Mouse (Mus musculus) kidney, adult 11 months (tissue): ENCODE measurements at regions not wholly inside any gene's neighbourhood (a gene's known extent, or its start where the extent isn't known, plus 50 kb on each side); places are given as distances from the start of the nearest gene placed in this dataset.

ENCODE experiments used
- DNase-seq: peaks from one replicate; pipeline ENCODE4 v3.0.0; 2022

DNA sequence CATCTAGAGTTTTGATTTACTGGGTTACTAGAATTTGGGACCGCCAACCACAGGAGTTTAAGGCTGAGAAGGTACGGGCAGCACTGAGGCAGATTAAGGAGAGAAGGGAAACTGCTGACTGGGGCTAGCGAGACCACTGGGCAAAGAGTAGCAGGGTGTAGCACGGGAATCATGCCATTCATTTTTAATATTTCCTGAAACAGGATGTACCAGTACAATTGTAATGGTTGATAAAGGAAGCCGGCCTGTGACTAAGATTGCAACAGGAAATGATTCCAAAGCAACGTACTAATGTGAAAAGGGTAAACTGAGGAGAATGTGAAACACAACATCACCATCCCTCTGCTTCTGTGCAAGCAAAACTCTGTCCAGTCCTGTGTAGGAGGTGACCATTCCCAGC lies 118.3 kb upstream of the Ift57 start:
- DNase-seq: no peak

DNA sequence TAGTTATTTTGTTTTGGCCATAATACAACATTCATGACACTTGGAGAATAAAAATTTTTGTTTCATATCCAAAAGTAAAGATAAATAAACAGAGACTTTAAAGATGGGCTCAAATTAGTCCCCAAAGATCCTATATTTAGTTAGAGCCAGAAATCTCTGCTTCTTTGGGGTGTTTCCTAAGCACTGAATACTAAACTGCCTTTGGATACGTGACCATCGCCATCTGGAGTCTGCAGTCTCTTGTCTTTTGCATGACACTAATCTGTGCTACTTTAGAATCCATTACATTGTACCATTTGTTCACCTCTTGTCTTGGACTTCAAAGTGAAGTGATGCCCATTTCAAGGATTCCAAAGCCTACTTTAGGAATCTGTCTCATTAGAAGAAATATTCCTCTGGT lies 92.5 kb upstream of the Ift57 start:
- no peak for DNase-seq

DNA sequence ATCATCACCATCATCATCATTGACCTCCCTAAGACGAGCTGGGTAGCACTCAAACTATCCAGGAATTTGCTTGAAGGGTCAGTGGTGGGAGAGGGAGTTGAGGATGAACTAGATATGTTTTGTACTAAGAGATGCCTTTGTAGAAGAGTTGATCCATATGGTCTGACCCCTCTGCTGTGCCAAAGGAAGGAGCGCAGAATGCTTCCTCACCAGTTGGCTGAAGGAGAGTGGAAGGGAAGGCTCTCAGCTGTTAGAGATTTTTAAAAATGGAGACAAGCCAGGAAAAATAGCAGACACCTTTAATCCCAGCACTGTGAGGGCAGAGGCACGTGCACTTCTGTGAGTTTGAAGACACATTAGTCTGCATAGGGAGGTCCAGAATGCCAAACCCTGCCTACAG lies 84.2 kb upstream of the Ift57 start:
- no peak for DNase-seq

DNA sequence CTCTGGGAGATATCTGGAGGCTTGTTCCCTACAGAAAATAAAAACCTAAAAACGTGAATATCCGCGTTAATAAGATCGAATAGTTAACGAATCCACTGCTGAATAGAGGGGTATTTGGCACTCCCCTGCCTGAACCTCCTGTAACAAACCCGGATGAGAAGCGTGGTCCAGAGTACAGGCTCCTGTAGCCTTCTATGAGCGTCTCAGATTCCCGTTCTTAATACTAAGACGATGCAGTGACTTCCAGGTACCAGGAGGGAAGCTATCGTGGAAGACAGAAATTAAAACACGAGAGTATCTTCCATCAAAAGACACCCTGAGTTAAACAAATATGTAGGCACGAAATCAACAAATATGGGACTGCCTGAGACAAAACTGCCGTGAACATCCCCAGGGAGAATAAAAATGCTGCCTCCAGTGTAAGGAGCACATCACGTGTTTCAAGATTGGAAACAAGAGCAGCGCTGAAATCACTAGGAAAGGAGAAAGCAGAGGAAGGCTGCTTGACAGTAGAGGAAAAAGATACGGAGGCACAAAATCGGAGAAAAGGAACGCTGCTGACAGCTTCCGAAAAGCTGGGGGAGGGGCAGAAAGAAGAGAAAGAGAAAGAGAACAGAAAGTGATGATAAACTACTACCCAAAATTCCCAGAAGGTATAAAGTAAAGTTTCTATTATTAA lies 83.6 kb upstream of the Ift57 start:
- DNase-seq: no peak

DNA sequence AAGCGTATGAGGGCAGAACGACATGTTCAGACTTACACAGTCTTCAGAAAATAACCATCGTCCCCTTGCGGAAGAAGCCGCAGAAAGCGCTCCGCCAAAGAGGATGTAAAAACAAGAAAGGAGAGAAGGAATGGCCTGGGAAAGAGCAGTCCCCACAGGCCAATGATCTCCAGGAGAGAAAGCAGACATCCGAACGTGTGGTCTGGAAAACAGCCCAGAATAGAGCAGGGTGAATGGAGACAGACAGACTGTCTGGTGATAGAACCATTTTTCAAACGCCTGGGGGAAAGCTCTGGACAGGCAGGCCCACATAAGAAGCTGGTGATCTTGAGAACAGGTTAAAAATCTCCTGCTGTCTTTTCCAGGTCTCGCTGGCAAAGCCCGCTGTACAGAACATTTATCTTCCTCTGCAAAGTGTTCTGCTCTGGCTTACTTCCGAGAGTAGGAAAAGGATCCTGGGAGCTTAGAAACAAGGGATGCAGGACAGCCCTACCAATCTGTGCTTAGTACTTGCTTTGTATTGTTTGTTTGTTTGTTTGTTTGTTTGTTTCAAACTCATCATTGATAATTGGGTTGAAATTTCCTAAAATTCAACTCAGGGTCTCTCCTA lies 82.7 kb upstream of the Ift57 start:
- DNase-seq: no peak

DNA sequence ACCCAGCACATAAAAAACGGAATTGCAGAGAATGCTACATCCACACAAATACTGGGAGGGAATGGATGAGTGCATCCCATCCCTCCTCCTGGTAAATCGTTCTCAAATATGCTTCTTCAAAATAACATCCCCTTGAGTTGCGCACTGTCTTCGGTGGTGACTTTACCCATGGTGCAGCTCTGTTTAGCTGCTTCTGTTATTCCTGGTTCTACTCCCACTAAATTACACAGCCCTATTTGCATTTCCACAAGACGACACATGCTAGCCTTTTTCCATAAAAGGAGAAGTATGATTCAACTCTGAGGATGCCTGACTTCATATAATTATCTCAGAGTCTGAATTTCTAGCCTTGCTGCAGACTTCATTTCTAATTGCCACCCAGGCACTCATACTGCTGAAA lies 65.5 kb upstream of the Ift57 start:
- no peak for DNase-seq

DNA sequence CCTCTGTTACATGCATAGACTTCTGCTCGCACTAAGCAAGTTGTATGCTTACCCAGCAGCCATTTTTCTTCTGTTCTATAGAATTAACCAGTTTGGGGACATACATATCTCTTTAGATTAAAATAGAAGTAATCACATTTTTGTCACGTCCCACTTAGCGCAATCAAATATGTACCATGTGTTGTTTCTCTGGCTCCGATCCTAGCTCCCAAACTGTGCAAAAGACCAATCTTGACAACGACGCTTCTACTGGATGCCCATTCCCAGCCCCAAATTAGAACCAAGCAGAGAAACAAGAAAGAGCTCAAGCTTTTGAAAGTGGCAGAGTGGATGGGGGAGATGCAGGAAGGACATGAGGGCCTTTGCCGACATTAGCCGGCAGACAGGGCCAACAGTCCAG lies 63.5 kb upstream of the Ift57 start:
- DNase-seq: no peak

DNA sequence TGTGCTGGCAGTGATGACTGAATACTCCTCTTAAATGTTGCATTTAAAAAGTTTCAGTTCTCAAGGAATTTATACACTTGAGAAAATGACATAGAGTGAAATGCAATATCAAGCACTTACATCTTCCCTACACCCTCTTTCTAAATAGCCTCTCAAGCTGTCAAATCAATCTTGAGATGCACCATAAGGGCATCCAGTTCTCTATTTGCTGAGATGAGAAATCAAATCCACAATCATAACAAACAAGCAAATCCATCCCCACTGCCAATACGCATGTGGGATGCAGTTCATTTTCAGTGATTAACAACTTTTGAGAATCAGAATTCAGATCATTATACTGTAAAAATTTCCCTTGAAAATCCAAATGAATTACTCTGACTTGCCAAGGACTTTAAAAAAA lies 62.6 kb upstream of the Ift57 start:
- no peak for DNase-seq

DNA sequence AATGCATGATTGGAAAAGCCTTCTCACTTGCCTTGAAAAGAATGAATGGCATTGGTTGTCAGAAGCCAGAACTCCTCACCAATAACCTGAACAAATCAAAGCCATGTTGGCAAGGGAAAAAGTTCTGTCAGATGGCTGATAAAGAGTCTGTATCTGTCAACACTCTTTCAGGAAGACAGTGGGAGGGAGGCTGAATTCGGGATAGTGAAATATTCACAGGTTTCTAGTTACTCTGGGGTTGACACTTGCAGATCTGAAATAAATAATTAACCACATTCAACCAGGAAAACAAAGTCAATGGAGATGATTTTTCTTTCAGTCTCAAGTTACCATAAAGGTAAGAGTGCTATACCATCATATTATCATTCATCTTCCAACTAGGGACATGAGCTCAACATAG lies 56.3 kb upstream of the Ift57 start:
- DNase-seq: no peak

DNA sequence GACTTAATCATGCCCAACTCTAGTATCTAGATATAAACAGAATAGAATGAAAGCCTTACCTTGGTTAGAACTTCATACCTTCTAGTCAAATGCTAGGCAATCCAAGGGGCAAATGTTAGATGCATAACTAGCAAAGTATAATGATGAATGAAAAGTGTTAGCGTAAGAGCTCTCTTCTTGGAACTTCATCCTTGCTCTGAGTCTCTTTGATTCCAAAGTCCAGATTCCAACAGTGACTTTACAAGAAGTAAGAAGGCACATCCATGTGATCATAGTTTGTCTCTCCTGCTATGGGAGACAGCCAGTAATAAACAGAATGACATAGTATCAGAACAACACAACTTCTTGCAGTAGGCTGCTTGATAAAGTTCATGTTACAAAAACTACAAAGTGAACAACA lies 54.6 kb upstream of the Ift57 start:
- no peak for DNase-seq

DNA sequence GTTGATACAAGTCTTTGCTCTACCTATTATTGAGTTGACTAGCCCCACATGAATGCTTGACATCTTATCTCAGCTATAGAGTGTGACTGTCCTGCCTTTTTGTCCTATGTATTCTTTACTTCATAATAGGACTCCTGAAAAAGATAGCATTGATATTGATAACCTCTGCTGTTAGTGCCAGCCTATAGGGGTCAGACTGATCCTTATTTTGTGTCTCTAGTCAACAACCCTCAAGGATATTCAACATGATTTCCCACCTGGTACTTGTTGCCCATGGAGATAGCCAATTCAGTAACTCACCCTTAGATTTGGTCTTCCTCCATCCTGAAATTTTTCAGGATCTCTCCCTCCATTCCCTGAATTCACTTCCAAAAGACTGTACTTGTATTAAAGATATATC lies 52.6 kb upstream of the Ift57 start:
- DNase-seq: no peak
